Mouse (Mus musculus) stomach, postnatal 0 days (tissue): ENCODE measurements at regions not wholly inside any gene's neighbourhood (a gene's known extent, or its start where the extent isn't known, plus 50 kb on each side); places are given as distances from the start of the nearest gene placed in this dataset.

Source experiments
- CTCF ChIP-seq: IDR thresholded peaks from 2 replicates; pipeline ENCODE4 v1.5.1; 2016; ENCODE audit warnings: antibody characterized with exemption, low read depth, mild to moderate bottlenecking, moderate library complexity
- EP300 ChIP-seq: optimal IDR thresholded peaks from 2 replicates; pipeline ENCODE3; 2016; ENCODE audit warnings: antibody characterized with exemption

DNA sequence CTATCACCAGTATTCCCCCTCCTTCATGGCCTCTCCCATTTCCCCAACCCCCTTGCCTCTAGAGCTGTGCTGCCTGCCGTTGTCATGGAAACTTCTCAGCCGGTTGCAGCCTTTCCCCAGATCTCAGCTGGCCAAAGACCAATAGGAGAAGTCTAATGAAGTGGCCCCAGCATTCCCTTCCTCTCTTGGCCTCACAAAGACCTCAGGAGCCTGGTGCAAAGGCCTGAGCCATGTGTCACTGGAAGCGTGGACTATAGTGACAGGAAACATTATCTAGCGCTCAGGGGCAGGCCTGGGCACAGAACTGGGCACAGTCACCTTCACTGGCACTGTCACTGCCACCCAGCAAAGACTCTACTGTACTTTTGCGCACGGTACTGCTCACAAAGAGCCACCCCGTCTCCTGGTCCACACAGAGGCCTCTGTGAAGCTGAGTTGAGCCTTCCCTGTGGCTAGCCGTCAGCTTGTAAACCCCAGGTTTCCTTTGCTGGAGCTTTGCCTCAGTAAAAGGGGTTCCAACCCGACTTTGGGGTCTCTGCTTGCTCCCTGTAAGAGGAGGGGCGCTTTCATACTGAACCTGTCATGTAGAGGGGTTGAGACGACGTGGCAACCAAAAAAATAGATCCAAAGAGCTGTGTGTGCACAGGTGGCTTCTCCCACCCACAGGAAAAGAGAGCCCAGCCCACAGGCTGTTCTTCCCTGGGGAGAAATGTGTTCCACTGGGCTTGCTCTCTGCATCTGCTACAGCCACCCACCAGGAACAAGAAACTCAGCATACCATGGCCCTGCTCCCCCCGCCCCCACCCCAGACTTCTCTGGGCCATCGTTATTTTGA lies 282.5 kb upstream of the Gjb5 start:
- TF ChIP-seq CTCF (no peak), EP300 (no peak)
